Mouse (Mus musculus): ENCODE results near the gene Klhdc9. TPM values are rescaled to one million over a fixed set of nuclear protein-coding genes. Genes with fewer than 3 reads are reported as not detected.

Klhdc9 gene
- polyA plus RNA-seq, 1 experiment from 2014 or later = 1.7 TPM

DNA sequence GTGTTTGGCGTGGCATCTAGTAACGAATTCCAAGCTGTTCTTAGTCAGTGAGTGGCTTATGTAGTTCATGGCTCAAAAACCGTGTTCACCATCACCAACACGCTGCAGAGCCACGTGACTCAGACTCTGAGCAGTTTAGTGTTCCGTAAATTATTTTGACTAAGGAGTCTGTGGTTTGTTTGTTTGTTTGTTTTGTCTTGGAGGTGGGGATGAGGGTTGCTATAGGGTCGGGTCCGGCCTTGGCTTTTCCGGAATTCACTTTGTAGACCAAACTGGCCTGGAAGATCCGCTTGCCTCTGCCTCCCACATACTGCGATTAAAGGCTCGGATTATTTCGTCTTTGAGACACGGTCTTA is 14.5 kb downstream of the Klhdc9 start:
- peak overlapping the region; percentile 79 for H3K9ac ChIP-seq (ENCODE audit: low read length)
- peak overlapping the region; percentile 92 for H3K4me3 ChIP-seq (ENCODE audit: low read depth, low read length)
- DNase-seq (ENCODE audit: low spot score) (no peak), ATAC-seq (replicated peaks; ENCODE audit: low FRiP score) (no peak)
- peak overlapping the region; percentile 73 for H3K4me2 ChIP-seq (ENCODE audit: low read depth, low read length, severe bottlenecking)
- WGBS = 2% methylated on average over 14 of the region's 14 CpGs
- no peaks in the 10 kb centered on the region for H3K27me3 ChIP-seq (ENCODE audit: control insufficient read depth, insufficient read depth, low read length)
- no peak overlapping the region for H3K27ac ChIP-seq (ENCODE audit: low read depth, low read length)
- H3K4me1 ChIP-seq (replicated peaks; ENCODE audit: control insufficient read depth, insufficient read depth, low read length) = no peaks in the 10 kb centered on the region; the same call in 1 of the 2 replicates
- H3K9me3 ChIP-seq (ENCODE audit: control insufficient read depth, low read length) = peaks cover 6% of the 10 kb centered on the region; the same call in 1 of the 2 replicates
- peaks cover 2% of the 10 kb centered on the region; the same call in 1 of the 2 replicates for H3K36me3 ChIP-seq (ENCODE audit: control insufficient read depth, insufficient read depth, low read length)

DNA sequence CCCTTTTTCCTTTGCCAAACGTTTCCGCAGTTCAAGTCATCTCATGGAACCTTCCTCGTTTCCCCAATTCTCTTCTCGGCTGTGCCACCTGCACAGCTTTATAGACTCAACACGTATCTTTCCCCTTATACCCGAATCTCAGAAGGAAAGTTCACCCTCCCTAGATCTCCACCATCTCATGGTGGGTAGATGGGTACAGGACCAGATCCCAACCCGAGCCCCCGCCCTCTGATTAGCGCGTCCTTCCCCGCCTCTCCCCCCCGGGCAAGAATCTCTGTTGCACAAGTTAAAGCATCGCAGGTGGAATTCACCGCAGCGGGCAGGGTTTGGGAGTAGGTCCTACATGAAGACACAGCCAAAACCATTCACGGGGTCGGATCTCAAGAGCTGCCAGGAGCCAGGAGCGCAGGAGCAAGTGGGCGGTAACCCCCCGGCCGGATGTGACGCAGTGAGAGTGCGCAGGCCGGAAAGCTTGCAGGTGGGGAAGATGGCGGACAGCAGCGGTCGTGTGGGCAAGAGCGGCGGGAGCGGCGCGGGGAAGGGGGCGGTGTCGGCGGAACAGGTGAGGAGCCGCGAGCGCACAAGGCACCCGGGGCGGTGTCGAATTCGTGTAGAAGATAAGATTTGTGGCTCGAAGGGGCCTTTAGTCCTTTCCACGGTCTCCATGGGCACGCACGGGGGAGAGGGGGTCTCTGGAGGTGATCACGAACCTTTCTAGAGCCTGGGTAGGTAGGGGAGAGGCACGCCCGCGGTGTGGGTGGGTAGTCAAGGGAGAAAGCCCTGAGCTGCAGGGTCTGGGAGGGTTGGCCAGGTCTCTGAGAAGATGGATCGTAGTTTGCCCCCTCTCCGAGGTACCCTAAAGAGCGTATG is 15.1 kb downstream of the Klhdc9 start, which contains the start of the genes Nit1 and Pfdn2:
TSS of gene Nit1 (minus strand) at position 422 of the 870 bp plus-strand sequence.
TSS of gene Pfdn2 (plus strand) at position 446 of the 870 bp plus-strand sequence.
- DNase-seq (ENCODE audit: low spot score) (peak; percentile 95), ATAC-seq (replicated peaks; ENCODE audit: low FRiP score) (peak; percentile 94)
- no peaks in the 10 kb centered on the region for H3K27me3 ChIP-seq (ENCODE audit: control insufficient read depth, insufficient read depth, low read length)
- under 1% methylated on average over 53 of the region's 53 CpGs for WGBS
- no peak within 1 kb of the TSS; the same call in 1 of the 2 replicates for H3K27ac ChIP-seq (ENCODE audit: low read depth, low read length)
- peaks cover 6% of the 10 kb centered on the region; the same call in 1 of the 2 replicates for H3K9me3 ChIP-seq (ENCODE audit: control insufficient read depth, low read length)
- no peaks in the 10 kb centered on the region; the same call in 1 of the 2 replicates for H3K4me1 ChIP-seq (replicated peaks; ENCODE audit: control insufficient read depth, insufficient read depth, low read length)
- H3K9ac ChIP-seq (ENCODE audit: low read length) = peak within 1 kb of the TSS; percentile 79
- H3K36me3 ChIP-seq (ENCODE audit: control insufficient read depth, insufficient read depth, low read length) = peaks cover 2% of the 10 kb centered on the region; the same call in 1 of the 2 replicates
- peak within 1 kb of the TSS; percentile 73 for H3K4me2 ChIP-seq (ENCODE audit: low read depth, low read length, severe bottlenecking)
- peak within 1 kb of the TSS; percentile 92 for H3K4me3 ChIP-seq (ENCODE audit: low read depth, low read length)

DNA sequence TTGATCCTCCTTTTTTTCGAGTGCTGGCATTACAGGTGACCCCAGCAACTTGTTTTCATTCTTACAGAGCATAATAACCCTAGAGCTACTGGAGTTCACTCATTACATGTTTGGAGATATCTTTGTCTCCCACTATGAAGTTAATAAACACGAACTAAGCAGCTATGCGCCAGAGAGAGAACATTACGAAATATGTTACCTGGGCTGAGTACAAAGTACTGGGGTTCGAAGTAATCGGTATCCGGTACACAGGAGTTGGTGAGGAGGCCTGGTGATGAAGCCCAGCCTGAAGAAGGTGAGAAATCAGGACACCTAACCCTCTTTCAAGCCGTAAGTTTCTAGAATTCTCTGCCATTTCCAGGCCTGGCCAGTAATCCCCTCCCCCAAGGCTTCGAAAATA is 15.9 kb downstream of the Klhdc9 start:
- Histone ChIP-seq H3K4me3 (ENCODE audit: low read depth, low read length) (peak overlapping the region; percentile 92), H3K4me1 (replicated peaks; ENCODE audit: control insufficient read depth, insufficient read depth, low read length) (no peaks in the 10 kb centered on the region; the same call in 1 of the 2 replicates), H3K27ac (ENCODE audit: low read depth, low read length) (no peak overlapping the region), H3K4me2 (ENCODE audit: low read depth, low read length, severe bottlenecking) (peak overlapping the region; percentile 73), H3K27me3 (ENCODE audit: control insufficient read depth, insufficient read depth, low read length) (no peaks in the 10 kb centered on the region), H3K36me3 (ENCODE audit: control insufficient read depth, insufficient read depth, low read length) (peaks cover 2% of the 10 kb centered on the region), H3K9me3 (ENCODE audit: control insufficient read depth, low read length) (peaks cover 6% of the 10 kb centered on the region; the same call in 1 of the 2 replicates), H3K9ac (ENCODE audit: low read length) (peak overlapping the region; percentile 79)
- ATAC-seq (replicated peaks; ENCODE audit: low FRiP score) = no peak
- 81% methylated on average over 9 of the region's 9 CpGs for WGBS
- no peak for DNase-seq (ENCODE audit: low spot score)

DNA sequence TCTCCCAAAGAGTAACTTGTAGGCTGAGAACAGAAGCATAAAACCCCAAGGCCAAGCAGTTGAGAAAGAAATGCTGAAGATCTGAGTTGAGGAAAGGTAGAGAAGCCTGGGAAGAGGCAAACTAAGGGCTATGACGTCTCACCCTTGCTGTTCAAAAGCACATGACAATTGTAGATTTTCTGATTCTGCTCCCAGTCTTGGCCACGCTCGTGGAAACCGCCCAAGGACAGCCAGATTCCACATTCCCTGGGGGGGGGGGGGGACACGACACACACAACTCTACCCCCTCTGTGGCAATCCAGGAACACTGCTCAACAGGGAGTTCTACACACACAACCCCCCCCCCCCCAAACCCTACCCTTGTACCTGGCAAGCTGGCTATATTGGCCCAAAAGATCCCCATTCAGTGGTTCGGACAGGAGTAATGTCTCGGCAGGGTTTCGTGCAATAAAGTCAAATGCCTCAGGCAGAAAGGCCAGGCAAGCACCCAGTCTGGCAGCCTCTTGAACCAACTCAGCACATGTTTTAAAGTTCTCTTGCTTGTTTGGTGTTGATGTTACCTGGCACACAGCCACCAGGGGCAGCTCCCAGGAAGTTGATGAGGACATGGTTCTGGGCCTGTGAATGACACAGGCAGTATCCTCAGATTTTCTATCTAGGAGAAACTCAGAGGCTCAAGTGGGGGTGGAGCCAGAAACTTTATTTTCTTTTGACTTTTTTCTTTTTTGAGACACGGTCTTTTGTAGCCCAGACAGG is 16.5 kb downstream of the Klhdc9 start:
- Histone ChIP-seq H3K4me2 (ENCODE audit: low read depth, low read length, severe bottlenecking) (no peak overlapping the region), H3K9me3 (ENCODE audit: control insufficient read depth, low read length) (peaks cover 6% of the 10 kb centered on the region; the same call in 1 of the 2 replicates), H3K4me3 (ENCODE audit: low read depth, low read length) (no peak overlapping the region; the same call in 1 of the 2 replicates), H3K27ac (ENCODE audit: low read depth, low read length) (no peak overlapping the region), H3K4me1 (replicated peaks; ENCODE audit: control insufficient read depth, insufficient read depth, low read length) (no peaks in the 10 kb centered on the region; the same call in 1 of the 2 replicates), H3K9ac (ENCODE audit: low read length) (no peak overlapping the region), H3K36me3 (ENCODE audit: control insufficient read depth, insufficient read depth, low read length) (peaks cover 2% of the 10 kb centered on the region), H3K27me3 (ENCODE audit: control insufficient read depth, insufficient read depth, low read length) (no peaks in the 10 kb centered on the region)
- ATAC-seq (replicated peaks; ENCODE audit: low FRiP score) (no peak), DNase-seq (ENCODE audit: low spot score) (no peak)
- 87% methylated on average over 9 of the region's 9 CpGs for WGBS

DNA sequence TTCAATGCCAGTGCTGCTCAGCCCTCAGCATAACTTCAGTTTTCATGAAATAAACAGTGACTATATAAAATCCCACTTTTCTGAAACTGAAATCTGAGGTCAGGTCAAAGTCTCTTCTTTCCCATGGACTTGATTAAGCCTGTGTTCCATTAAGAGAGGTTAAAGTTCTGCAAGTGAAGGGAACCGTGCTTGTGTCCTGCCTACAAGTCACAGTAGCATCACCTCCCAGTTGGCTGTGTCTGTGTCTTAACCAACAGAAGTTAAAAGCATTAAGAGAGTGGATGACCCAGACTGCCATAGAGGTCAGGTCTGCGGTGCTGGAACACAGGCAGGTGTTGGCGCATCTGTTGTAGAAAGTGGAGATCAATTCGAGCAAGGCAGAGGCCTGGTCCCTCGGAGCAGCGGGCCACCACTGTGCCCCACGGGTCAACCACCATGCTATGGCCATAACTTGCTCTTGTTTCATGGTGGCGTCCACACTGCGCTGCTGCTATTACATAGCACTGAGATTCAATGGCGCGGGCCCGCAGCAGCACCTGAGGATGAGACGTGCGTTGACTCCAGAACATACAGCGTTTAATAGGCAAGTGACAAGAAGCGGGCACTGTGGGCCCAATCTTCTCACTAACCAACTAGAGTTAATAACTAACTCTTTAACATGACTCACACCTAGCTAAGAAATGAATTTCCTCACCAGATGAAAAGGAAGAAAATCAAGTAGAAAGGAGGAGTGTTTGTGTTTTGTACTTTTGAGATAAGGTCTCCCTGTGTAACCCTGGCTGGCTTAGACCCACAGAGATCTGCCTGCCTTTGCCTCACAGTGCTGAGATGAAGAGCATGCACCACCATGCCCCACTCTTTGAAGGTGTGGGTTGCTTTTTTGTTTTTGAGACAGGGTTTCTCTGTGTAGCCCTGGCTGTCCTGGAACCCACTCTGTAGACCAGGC is 18.1 kb downstream of the Klhdc9 start:
- Histone ChIP-seq H3K9ac (ENCODE audit: low read length) (no peak overlapping the region), H3K36me3 (ENCODE audit: control insufficient read depth, insufficient read depth, low read length) (peaks cover 2% of the 10 kb centered on the region), H3K27ac (ENCODE audit: low read depth, low read length) (no peak overlapping the region), H3K4me2 (ENCODE audit: low read depth, low read length, severe bottlenecking) (no peak overlapping the region), H3K9me3 (ENCODE audit: control insufficient read depth, low read length) (peaks cover 6% of the 10 kb centered on the region; the same call in 1 of the 2 replicates), H3K4me3 (ENCODE audit: low read depth, low read length) (no peak overlapping the region), H3K4me1 (replicated peaks; ENCODE audit: control insufficient read depth, insufficient read depth, low read length) (no peaks in the 10 kb centered on the region; the same call in 1 of the 2 replicates), H3K27me3 (ENCODE audit: control insufficient read depth, insufficient read depth, low read length) (no peaks in the 10 kb centered on the region)
- no peak for DNase-seq (ENCODE audit: low spot score)
- no peak for ATAC-seq (replicated peaks; ENCODE audit: low FRiP score)
- 96% methylated on average over 16 of the region's 16 CpGs for WGBS

DNA sequence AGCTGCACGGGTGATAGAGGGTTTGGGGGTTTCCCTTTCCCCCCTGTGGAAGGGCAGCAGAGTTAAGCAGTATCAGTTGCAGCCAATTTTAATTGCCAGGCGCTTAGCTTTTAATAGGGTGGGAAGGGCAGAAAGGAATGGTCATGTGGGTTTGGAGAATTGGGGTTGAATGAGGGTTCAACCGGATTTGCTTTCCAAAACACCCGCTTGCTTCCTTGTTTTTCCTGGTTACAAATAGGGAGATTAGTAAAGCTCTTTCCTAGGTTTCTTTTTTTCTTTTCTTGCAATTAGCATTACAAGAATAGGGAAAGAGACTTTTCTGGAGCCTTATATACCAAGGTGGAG is 30.4 kb downstream of the Klhdc9 start:
- 0% methylated on average over 4 of the region's 4 CpGs for WGBS
- Histone ChIP-seq H3K4me3 (ENCODE audit: low read depth, low read length) (peak overlapping the region; percentile 74), H3K27ac (ENCODE audit: low read depth, low read length) (peak overlapping the region; percentile 99), H3K4me1 (replicated peaks; ENCODE audit: control insufficient read depth, insufficient read depth, low read length) (peaks cover 10% of the 10 kb centered on the region; the same call in 1 of the 2 replicates), H3K36me3 (ENCODE audit: control insufficient read depth, insufficient read depth, low read length) (no peaks in the 10 kb centered on the region), H3K4me2 (ENCODE audit: low read depth, low read length, severe bottlenecking) (peak overlapping the region; percentile 91), H3K27me3 (ENCODE audit: control insufficient read depth, insufficient read depth, low read length) (no peaks in the 10 kb centered on the region), H3K9ac (ENCODE audit: low read length) (peak overlapping the region; percentile 96), H3K9me3 (ENCODE audit: control insufficient read depth, low read length) (no peaks in the 10 kb centered on the region)
- no peak for DNase-seq (ENCODE audit: low spot score)
- peak; percentile 13; the same call in 1 of the 2 replicates for ATAC-seq (replicated peaks; ENCODE audit: low FRiP score)

DNA sequence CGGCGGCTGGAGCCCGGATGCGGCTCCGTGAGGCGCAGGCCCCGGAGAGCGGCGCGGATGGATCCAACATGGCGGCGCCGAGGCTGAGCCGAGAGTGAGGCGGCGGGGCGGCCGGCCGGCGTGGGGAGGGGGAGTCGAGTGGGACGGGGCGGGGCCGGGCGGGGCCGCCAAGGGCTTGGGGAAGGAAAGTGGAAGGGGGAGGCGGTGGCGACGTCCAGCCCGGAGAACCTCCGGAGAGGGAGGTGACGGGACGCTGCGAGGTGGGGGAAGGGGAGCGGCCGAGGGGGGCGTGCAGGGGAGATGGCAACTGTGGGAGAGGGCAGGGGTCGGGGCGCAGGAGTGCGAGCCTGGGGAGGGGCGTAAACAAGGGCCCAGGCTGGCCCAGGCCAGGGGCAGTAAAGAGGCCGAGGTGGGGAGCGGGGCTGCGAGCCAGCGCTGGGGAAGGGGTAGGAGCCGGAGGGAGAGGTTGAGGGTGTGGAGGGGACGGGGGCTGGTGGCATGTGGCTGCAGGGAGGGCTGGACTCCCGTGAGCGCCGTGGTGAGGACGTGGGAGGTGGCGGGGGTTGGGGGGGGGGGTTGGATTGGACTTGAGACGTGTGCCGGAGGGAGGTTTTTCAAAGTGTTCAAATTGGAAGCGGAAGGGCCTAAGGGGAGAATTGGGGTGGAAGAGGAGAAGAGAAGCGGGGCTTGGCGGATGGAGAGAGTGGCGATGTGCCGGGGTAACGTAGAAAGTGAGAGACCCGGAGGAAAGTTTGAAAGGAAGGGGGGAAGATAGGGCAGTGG is 31.0 kb downstream of the Klhdc9 start:
- Histone ChIP-seq H3K27me3 (ENCODE audit: control insufficient read depth, insufficient read depth, low read length) (no peaks in the 10 kb centered on the region), H3K9me3 (ENCODE audit: control insufficient read depth, low read length) (no peaks in the 10 kb centered on the region), H3K4me2 (ENCODE audit: low read depth, low read length, severe bottlenecking) (peak overlapping the region; percentile 91), H3K9ac (ENCODE audit: low read length) (peak overlapping the region; percentile 96), H3K4me1 (replicated peaks; ENCODE audit: control insufficient read depth, insufficient read depth, low read length) (peaks cover 10% of the 10 kb centered on the region; the same call in 1 of the 2 replicates), H3K4me3 (ENCODE audit: low read depth, low read length) (peak overlapping the region; percentile 74), H3K27ac (ENCODE audit: low read depth, low read length) (peak overlapping the region; percentile 99), H3K36me3 (ENCODE audit: control insufficient read depth, insufficient read depth, low read length) (no peaks in the 10 kb centered on the region)
- peak; percentile 91 for ATAC-seq (replicated peaks; ENCODE audit: low FRiP score)
- under 1% methylated on average over 51 of the region's 61 CpGs for WGBS
- DNase-seq (ENCODE audit: low spot score) = peak; percentile 96
